Mouse (Mus musculus) small intestine, adult 2 months (tissue): ENCODE measurements around the gene C3.

Experiments
- CTCF ChIP-seq: fragments of 200-500 bp; IDR thresholded peaks from 2 replicates; pipeline ENCODE4 v1.5.1; 2012; ENCODE audit warnings: low read depth, mild to moderate bottlenecking, control low read depth, inconsistent platforms, low read length, moderate library complexity, mixed read lengths; ENCODE audit not compliant: insufficient replicate concordance, insufficient read length; ENCODE audit errors: extremely low read depth
- POLR2A ChIP-seq: fragments of 200-500 bp; IDR thresholded peaks from 2 replicates; pipeline ENCODE4 v1.6.1; 2012; ENCODE audit warnings: low read depth, mild to moderate bottlenecking, control low read depth, inconsistent platforms, low read length, moderate library complexity

DNA sequence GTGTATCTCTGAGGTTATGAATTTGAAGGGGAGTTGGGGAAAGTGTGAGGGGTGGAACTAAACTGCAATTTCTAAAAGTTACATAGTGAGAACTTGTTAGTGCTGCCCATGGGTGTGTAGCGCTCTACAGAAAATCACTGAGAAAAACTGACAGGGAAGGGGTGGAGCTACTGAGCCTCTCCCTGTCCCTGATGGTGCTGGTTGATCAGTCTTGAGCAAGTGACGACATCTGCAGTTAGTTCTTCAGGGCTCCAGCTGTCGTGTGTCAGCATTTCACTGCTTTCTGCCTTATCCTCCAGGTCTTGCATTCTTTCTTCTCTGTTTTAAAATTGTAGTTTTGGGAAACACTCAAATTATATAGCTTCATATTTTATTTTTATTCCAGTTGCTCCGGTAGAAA is 54.6 kb downstream of the C3 start:
- TF ChIP-seq POLR2A (no peak), CTCF (no peak)
